Mouse (Mus musculus) MEL (cell line): ENCODE data around the gene Fyco1. TPM values are rescaled to one million over a fixed set of nuclear protein-coding genes. Genes with fewer than 3 reads are reported as not detected.

ENCODE experiments used
- DNase-seq: peaks from one replicate; pipeline ENCODE4 v3.0.0; 2011; ENCODE audit warnings: low read depth, low spot score
- H3K27ac ChIP-seq: 2 replicates; pipeline ENCODE4 v1.5.1; 2012; ENCODE audit warnings: low read depth, mild to moderate bottlenecking, control low read depth, low read length, moderate library complexity; ENCODE audit not compliant: control insufficient read depth
- H3K27me3 ChIP-seq, 2 experiments: fragments of 150-350 bp in 1 of 2; sonication (generic) in 1 of 2; 2 replicates each; pipeline ENCODE4 v1.6.1; 2012; ENCODE audit warnings: low read length in 2 of 2, mild to moderate bottlenecking in 2 of 2, improper control_type of control experiment in 1 of 2, moderate library complexity in 1 of 2; ENCODE audit not compliant: insufficient read depth in 2 of 2, control insufficient read depth in 1 of 2
- H3K36me3 ChIP-seq, 2 experiments: 2 replicates each; pipeline ENCODE4 v1.6.1; 2012 to 2014; ENCODE audit warnings: low read length in 2 of 2, improper control_type of control experiment in 1 of 2, inconsistent platforms in 1 of 2, mild to moderate bottlenecking in 1 of 2; ENCODE audit not compliant: insufficient read depth in 2 of 2, control insufficient read depth in 1 of 2
- H3K4me1 ChIP-seq, 2 experiments: fragments of 150-350 bp in 1 of 2; sonication (generic) in 1 of 2; 2 replicates each; pipeline ENCODE4 v1.6.1; 2012; ENCODE audit warnings: low read length in 2 of 2, improper control_type of control experiment in 1 of 2, mild to moderate bottlenecking in 1 of 2; ENCODE audit not compliant: insufficient read depth in 2 of 2, control insufficient read depth in 1 of 2
- H3K4me3 ChIP-seq, 2 experiments: fragments of 150-350 bp in 1 of 2; sonication (generic) in 1 of 2; 2 replicates each; pipeline ENCODE4 v1.5.1; 2012; ENCODE audit warnings: low read depth in 2 of 2, low read length in 2 of 2, mild to moderate bottlenecking in 2 of 2, moderate library complexity in 2 of 2, control low read depth in 1 of 2, improper control_type of control experiment in 1 of 2; ENCODE audit not compliant: control insufficient read depth in 1 of 2, insufficient read depth in 1 of 2
- H3K79me2 ChIP-seq: 2 replicates; pipeline ENCODE4 v1.6.1; 2012; ENCODE audit warnings: mild to moderate bottlenecking, low read length, moderate library complexity; ENCODE audit not compliant: control insufficient read depth, poor library complexity, insufficient read depth
- H3K9ac ChIP-seq: 2 replicates; pipeline ENCODE4 v1.6.1; 2012; ENCODE audit warnings: low read depth, mild to moderate bottlenecking, control low read depth, low read length, moderate library complexity; ENCODE audit not compliant: control insufficient read depth, poor library complexity, severe bottlenecking
- H3K9me3 ChIP-seq: fragments of 150-350 bp; sonication (generic); replicated peaks from 2 replicates; pipeline ENCODE4 v1.6.1; 2012; ENCODE audit warnings: mild to moderate bottlenecking, low read length, improper control_type of control experiment, moderate library complexity; ENCODE audit not compliant: insufficient read depth
- E2F4 ChIP-seq: IDR thresholded peaks from 2 replicates; pipeline ENCODE4 v1.6.1; 2011; ENCODE audit warnings: low read depth, low read length, improper control_type of control experiment, borderline replicate concordance
- ELF1 ChIP-seq: IDR thresholded peaks from 2 replicates; pipeline ENCODE4 v1.6.1; 2014; ENCODE audit warnings: low read depth, mild to moderate bottlenecking, inconsistent platforms, low read length, improper control_type of control experiment, moderate library complexity
- ETS1 ChIP-seq: IDR thresholded peaks from 2 replicates; pipeline ENCODE4 v1.6.1; 2012; ENCODE audit warnings: low read depth, mild to moderate bottlenecking, inconsistent platforms, low read length, improper control_type of control experiment, moderate library complexity
- GABPA ChIP-seq: IDR thresholded peaks from 2 replicates; pipeline ENCODE4 v1.6.1; 2012; ENCODE audit warnings: low read depth, mild to moderate bottlenecking, inconsistent platforms, low read length, improper control_type of control experiment, moderate library complexity
- HCFC1 ChIP-seq: IDR thresholded peaks from 2 replicates; pipeline ENCODE4 v1.6.1; 2012; ENCODE audit warnings: low read depth, mild to moderate bottlenecking, inconsistent platforms, low read length, improper control_type of control experiment, moderate library complexity
- KAT2A ChIP-seq: conservative IDR thresholded peaks from 2 replicates; pipeline ENCODE4 v1.6.1; 2012; ENCODE audit warnings: low read depth, low read length, improper control_type of control experiment, inconsistent platforms
- MAFK ChIP-seq: IDR thresholded peaks from 2 replicates; pipeline ENCODE4 v1.6.1; 2011; ENCODE audit warnings: low read depth, mild to moderate bottlenecking, low read length, improper control_type of control experiment, borderline replicate concordance
- MAX ChIP-seq: IDR thresholded peaks from 2 replicates; pipeline ENCODE4 v1.6.1; 2011; ENCODE audit warnings: low read length, improper control_type of control experiment
- MAZ ChIP-seq: IDR thresholded peaks from 2 replicates; pipeline ENCODE4 v1.6.1; 2012; ENCODE audit warnings: low read depth, mild to moderate bottlenecking, inconsistent platforms, low read length, improper control_type of control experiment
- MEF2A ChIP-seq: IDR thresholded peaks from 2 replicates; pipeline ENCODE4 v1.6.1; 2014; ENCODE audit warnings: low read depth, mild to moderate bottlenecking, inconsistent platforms, low read length, improper control_type of control experiment; ENCODE audit not compliant: poor library complexity, insufficient replicate concordance, severe bottlenecking; ENCODE audit errors: extremely low read depth
- MYB ChIP-seq: IDR thresholded peaks from 2 replicates; pipeline ENCODE4 v1.6.1; 2011; ENCODE audit warnings: mild to moderate bottlenecking, low read depth, low read length, improper control_type of control experiment
- NELFE ChIP-seq: IDR thresholded peaks from 2 replicates; pipeline ENCODE4 v1.6.1; 2011; ENCODE audit warnings: low read depth, low read length, improper control_type of control experiment
- POLR2A ChIP-seq, 2 experiments: IDR thresholded peaks; 2 replicates each; pipeline ENCODE4 v1.6.1; 2011 to 2012; ENCODE audit warnings: low read length in 2 of 2, mild to moderate bottlenecking in 2 of 2, control low read depth in 1 of 2, improper control_type of control experiment in 1 of 2, low read depth in 1 of 2, moderate library complexity in 1 of 2; ENCODE audit not compliant: control insufficient read depth in 1 of 2, insufficient read depth in 1 of 2, poor library complexity in 1 of 2
- RAD21 ChIP-seq: IDR thresholded peaks from 2 replicates; pipeline ENCODE4 v1.6.1; 2011; ENCODE audit warnings: mild to moderate bottlenecking, low read depth, low read length, improper control_type of control experiment
- RCOR1 ChIP-seq: IDR thresholded peaks from 2 replicates; pipeline ENCODE4 v1.6.1; 2012; ENCODE audit warnings: low read depth, mild to moderate bottlenecking, inconsistent platforms, low read length, improper control_type of control experiment
- SMC3 ChIP-seq: IDR thresholded peaks from 2 replicates; pipeline ENCODE4 v1.6.1; 2011; ENCODE audit warnings: low read depth, low read length, improper control_type of control experiment
- TCF12 ChIP-seq: IDR thresholded peaks from 2 replicates; pipeline ENCODE4 v1.6.1; 2014; ENCODE audit warnings: low read depth, mild to moderate bottlenecking, inconsistent platforms, low read length, improper control_type of control experiment, moderate library complexity
- USF1 ChIP-seq: IDR thresholded peaks from 2 replicates; pipeline ENCODE4 v1.6.1; 2014; ENCODE audit warnings: low read depth, mild to moderate bottlenecking, inconsistent platforms, low read length, improper control_type of control experiment, moderate library complexity
- polyA plus RNA-seq, 2 experiments: library from polyadenylated mRNA; stranded (reverse) in 1 of 2; unstranded in 1 of 2; fragments of >175 nt in 1 of 2; fragments of >200 nt in 1 of 2; gene quantifications; 2 replicates each; pipeline versions ENCODE4 v1.2.1 to v1.2.4; 2012; ENCODE audit warnings: low replicate concordance in 2 of 2, low read depth in 1 of 2; ENCODE audit not compliant: insufficient read length in 2 of 2, insufficient read depth in 1 of 2, missing spikeins in 1 of 2
- total RNA-seq: library from RNA; depleted of rRNA; stranded (reverse); fragments of 300-350 nt; gene quantifications from 2 replicates; pipeline ENCODE4 v1.2.3, GENCODE M21; 2012

The Fyco1 gene
- total and polyA plus RNA-seq, 3 experiments: 1.2 to 2.7 TPM; not detected in 1

GRCm38 (mm10) chr9:123769532-123769931 lies 82.2 kb downstream of the Fyco1 start:
- Histone ChIP-seq H3K4me3 (no peak overlapping the region), H3K27me3 (peaks cover 4% of the 10 kb centered on the region in 2 experiments; a peak in 3 of 4 replicates), H3K36me3 (no peaks in the 10 kb centered on the region), H3K9ac (no peak overlapping the region), H3K27ac (no peak overlapping the region), H3K4me1 (no peaks in the 10 kb centered on the region), H3K9me3 (no peaks in the 10 kb centered on the region), H3K79me2 (no peaks in the 10 kb centered on the region)
- no peak for TF ChIP-seq RCOR1
- no peak for TF ChIP-seq NELFE
- no peak for TF ChIP-seq GABPA
- no peak for TF ChIP-seq MYB
- TF ChIP-seq ELF1: no peak
- TF ChIP-seq MAFK: no peak
- no peak for TF ChIP-seq SMC3
- no peak for TF ChIP-seq KAT2A
- TF ChIP-seq MEF2A: no peak
- TF ChIP-seq HCFC1: no peak
- DNase-seq: no peak

- H3K9ac ChIP-seq: no peak overlapping the region
- H3K4me1 ChIP-seq: no peaks in the 10 kb centered on the region
- no peaks in the 10 kb centered on the region for H3K9me3 ChIP-seq
- H3K36me3 ChIP-seq: no peaks in the 10 kb centered on the region
- no peak overlapping the region for H3K27ac ChIP-seq
- no peak for TF ChIP-seq MEF2A
- no peak for TF ChIP-seq MAX
- no peak for TF ChIP-seq POLR2A (IDR thresholded peaks at IDR 0.05; ENCODE audit: control insufficient read depth in 1 of 2, insufficient read depth in 1 of 2, low read depth in 1 of 2, low read length in 2 of 2, poor library complexity in 1 of 2)
- TF ChIP-seq ELF1: no peak
- no peak for TF ChIP-seq MAFK
- TF ChIP-seq MAZ: no peak
- no peak for TF ChIP-seq E2F4
- no peak for TF ChIP-seq TCF12
- no peak for TF ChIP-seq KAT2A
- no peak for TF ChIP-seq ETS1
- TF ChIP-seq USF1: no peak
- no peak for TF ChIP-seq RAD21
- no peak overlapping the region for H3K4me3 ChIP-seq
- DNase-seq: no peak
- no peaks in the 10 kb centered on the region for H3K79me2 ChIP-seq
- H3K27me3 ChIP-seq: peaks cover 4% of the 10 kb centered on the region in 2 experiments; a peak in 3 of 4 replicates
Measured at GRCm38 (mm10) chr9:123768443-123768842, 83.3 kb downstream of the Fyco1 start.
